Mouse (Mus musculus) retina, adult 2 months (tissue): ENCODE measurements around the gene Clasrp.
A peak's percentile ranks its signal among the peaks of the same experiment; 100 is the strongest.
"Not testable (repeated sequence)": the region's sequence is repeated elsewhere in the genome, so short reads cannot be mapped to it uniquely, and the experiment has no call there.

ENCODE experiments used
- DNase-seq: peaks from one replicate; pipeline ENCODE4 v3.0.0-alpha.2; 2012; ENCODE audit warnings: low read depth, low spot score

The Clasrp gene

DNA sequence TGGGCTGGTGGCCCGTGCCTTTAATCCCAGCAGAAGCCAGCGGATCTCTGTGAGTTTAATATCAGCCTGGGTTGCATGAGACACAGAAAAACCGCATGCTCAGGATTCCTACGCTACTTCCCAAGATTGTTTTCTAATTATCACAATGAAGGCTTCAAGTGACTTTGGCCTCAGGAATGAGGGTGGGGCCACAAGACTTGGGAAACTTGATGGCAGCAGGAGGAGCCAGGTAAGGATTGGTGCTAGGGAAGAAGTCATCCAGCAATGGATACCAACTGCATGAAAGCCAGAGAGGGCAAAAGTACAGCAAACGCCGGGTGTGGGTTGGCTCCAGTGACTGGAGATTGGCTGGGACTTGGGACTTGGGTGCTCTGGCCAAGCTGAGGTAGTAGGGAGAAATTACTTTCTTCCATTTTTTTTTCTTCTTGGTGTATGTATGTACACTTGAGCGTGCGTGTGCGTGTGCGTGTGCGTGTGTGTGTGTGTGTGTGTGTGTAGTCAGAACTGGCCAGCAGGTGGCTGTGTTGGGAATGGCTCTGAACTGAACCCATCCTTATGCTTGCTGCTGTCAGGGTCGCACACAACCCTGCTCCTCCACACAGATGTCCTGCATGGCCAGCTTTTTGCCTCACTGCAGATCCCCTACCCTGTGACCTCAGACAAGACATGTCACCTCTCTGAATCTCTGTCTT is 5.5 kb upstream of the Clasrp start:
- DNase-seq: no peak

- no peak for DNase-seq
Measured at GRCm38 (mm10) chr7:19607291-19607690, 3.0 kb upstream of the Clasrp start.

- DNase-seq: not testable (repeated sequence)
Measured at GRCm38 (mm10) chr7:19604606-19605214, 424 bp upstream of the Clasrp start.

DNA sequence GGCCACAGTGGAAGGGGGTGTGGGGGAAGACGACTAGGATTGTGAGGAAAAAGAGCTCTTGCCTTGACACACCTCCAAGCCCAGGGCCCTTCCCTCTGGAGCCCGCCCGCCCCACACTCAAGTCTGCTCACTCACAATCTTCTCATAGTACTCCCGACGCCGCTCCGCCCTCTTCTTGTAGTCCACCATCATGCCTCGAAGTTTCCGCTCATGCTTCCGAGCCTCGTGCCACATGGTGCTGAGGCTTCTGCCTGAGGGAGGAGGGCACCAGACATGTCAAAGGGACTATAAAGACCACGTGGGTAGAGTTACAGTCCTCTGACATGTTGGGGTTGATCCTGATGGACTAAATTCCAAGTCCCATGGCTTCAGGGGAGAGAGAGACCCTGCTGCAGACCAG is 1.2 kb downstream of the Clasrp start:
- no peak for DNase-seq

GRCm38 (mm10) chr7:19600562-19600961 is 3.7 kb downstream of the Clasrp start:
- no peak for DNase-seq

DNA sequence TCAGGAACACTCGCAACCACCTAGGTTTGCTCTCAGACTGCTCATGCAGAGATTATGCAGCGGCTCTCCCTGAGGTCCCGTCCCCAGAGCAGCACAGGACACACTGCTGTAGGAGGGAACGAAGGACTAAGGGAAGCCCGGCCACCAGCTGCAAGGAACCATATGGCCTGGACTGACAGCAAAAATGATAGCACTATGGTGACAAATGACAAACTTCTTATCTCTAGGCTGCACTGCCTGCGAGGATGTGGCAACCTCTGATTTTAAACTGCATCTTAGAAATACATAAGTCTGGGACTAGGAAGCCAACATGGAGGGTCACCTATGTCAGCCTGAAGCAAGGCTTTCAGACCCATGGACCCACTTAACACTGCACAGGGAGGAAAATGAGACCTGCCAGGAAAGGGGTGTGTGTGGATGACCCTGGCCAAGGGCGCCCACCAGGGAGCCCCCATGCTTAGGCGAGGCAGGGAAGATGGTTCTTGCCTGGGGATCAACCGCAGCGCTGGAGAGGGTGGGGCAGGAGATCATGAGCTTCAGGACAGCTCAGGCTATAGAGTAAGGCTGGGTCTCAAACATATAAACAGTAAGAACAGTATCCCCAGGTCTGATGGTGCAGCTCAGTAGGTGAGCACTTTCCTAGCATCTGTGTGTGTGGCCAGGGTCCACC is 11.1 kb downstream of the Clasrp start:
- no peak for DNase-seq

- peak; percentile 62 for DNase-seq
Measured at GRCm38 (mm10) chr7:19589917-19590316, 14.4 kb downstream of the Clasrp start.

GRCm38 (mm10) chr7:19589207-19589606 is 15.1 kb downstream of the Clasrp start:
- no peak for DNase-seq

DNA sequence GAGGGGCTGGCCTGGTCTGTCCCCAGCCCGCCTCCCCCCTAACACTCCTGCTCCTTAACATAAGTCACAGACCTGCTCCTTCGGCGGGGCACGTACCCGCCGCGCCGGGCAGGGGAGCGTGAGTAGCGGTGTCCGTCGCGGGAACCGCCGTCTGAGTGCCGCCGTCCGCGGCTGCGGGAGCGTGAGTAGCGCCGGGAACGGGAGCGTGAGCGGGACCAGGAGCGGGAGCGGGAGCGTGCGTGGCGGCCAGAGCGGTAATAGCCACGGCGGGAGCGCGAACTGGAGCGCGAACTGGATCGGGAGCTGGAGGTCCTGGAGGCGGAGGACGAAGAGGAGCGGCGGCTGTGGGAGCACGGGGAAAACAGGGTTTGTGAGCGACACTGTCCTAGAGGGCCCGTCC is 18.0 kb downstream of the Clasrp start:
- DNase-seq: no peak

DNA sequence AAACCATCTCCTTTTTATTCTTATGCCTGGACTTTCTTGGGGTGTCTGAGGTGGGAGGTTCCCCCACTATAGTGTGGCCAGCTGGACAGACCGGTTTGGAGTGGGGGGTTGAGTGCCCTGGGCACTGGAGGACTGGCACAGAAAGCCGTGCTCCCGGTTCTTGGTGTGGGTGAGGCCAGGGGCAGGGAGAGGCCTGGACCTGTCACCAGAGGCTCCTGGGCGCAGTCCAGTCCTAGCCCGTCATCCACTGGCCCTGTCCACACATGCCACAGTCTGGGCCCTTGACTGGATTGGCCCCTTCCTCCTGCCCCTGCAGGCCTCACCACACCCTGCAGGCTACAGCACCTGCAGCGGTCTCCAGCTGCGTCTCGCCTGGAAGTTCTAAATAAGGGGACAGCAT is 23.7 kb downstream of the Clasrp start:
- DNase-seq: no peak

GRCm38 (mm10) chr7:19579751-19580150 is 24.5 kb downstream of the Clasrp start:
- no peak for DNase-seq

GRCm38 (mm10) chr7:19578436-19578835 is 25.9 kb downstream of the Clasrp start:
- DNase-seq: no peak

DNA sequence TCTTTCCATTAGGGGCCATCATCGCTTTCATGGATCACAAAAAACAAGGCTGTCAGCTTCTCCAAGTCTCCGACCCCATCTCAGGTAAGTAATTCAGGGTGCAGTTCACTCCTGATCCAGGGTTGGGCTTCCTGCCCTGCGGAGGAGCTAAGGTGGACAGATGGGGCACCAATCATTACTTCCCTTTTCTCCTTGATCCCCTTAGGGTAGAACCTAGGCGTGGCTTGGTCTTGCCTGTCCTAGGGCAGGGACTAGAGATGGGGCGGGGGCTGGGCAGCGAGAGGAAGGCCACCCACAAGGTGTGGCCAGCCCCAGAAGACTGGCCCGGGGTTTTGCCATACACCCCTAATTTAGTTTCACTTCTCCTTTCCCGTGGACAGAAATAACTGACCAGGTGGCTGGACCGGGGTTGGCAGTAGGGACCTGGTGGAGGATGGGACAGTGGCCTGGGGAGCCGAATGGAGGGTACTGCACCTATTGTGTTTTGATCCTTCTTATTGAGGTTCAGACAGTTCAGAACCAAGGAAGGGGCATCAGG is 26.3 kb downstream of the Clasrp start:
- no peak for DNase-seq

DNA sequence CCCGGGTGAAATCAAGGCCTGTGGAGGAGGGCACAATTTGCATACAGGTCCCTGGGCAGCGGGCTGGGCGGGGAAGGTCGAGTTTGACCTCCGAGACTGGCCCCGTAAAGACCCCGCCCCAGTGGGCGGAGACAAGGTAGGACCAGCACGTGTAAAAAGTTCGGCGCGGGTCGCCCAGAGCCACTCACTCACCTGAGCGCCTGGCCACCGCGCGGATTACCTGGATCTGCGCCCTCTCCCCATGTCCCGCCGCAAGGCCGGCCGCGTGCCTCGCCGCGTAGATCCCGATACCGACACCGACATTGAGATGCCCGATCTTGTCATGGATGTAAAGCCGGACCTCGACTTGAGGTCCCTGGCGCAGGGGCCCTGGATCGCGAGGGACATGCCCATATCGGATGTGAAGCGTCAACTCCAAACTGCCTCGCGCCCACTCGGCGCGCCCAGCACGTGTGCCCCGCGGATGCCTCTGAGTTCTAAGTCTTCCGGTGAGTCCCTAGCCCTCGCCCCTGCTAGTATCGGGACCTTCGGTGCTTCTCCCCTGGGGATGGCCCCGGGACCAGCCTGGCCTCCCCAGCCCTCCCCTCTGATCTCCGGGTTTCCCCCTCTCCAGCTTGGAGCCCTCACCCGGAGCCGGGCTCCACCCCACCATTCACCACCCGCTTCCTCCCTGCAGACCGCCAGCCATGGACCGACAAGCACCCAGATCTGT is 27.0 kb downstream of the Clasrp start, which contains the start of the genes Zfp296 and Gemin7:
TSS of gene Zfp296 (plus strand) at position 147 of the 712 bp plus-strand sequence.
TSS of gene Gemin7 (minus strand) at position 455 of the 712 bp plus-strand sequence.
- DNase-seq: no peak

DNA sequence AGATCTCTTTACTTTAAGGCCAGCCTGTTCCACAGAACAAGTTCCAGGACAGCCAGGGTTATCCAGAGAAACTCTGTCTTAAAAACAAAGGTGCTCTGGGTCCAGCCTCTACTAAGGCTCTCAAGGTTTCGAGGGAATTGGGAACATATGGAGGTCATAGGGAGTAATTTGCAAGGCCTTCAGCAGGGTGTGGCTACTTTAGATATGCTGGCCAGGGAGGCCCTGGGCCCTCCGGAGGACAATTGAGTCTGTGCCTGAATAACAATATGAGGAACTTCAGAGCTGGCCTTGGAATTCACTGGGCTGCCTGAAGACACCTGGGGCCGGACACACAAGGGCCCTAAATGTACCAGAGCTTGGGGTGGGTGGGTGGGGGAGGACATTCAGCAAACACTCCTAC is 28.7 kb downstream of the Clasrp start:
- DNase-seq: no peak

- DNase-seq: no peak
Measured at GRCm38 (mm10) chr7:19573776-19574140, 30.5 kb downstream of the Clasrp start.

GRCm38 (mm10) chr7:19572926-19573775 is 31.1 kb downstream of the Clasrp start:
- DNase-seq: peak; percentile 73

GRCm38 (mm10) chr7:19569647-19570046 is 34.6 kb downstream of the Clasrp start:
- no peak for DNase-seq

GRCm38 (mm10) chr7:19567426-19567825 is 36.9 kb downstream of the Clasrp start:
- DNase-seq: no peak

- no peak for DNase-seq
Measured at GRCm38 (mm10) chr7:19565803-19566202, 38.5 kb downstream of the Clasrp start.

GRCm38 (mm10) chr7:19564455-19564854 is 39.8 kb downstream of the Clasrp start:
- DNase-seq: no peak
